Mouse (Mus musculus) neural tube, embryonic 13.5 days (tissue): ENCODE measurements around the gene Tfap2a. TPM values are rescaled to one million over a fixed set of nuclear protein-coding genes. Genes with fewer than 3 reads are reported as not detected.

Experiments
- polyA plus RNA-seq: library from polyadenylated mRNA; unstranded; fragments of >200 nt; fragmentation: Nextera tagmentation; extraction: Ambion mirVana; gene quantifications from 2 replicates; pipeline ENCODE4 v1.2.1, GENCODE M21; 2015

The Tfap2a gene
- polyA plus RNA-seq, 1 experiment from 2014 or later: 11.6 TPM

Other genes starting within 250 kb of the Tfap2a start
- 3.9 and 4.6 TPM in 2 replicates for gene Gcnt2, start 121.4 kb upstream of the Tfap2a start, polyA plus RNA-seq